Mouse (Mus musculus): ENCODE results near the gene Car9.
A peak's percentile ranks its signal among the peaks of the same experiment; 100 is the strongest.
"Not testable (repeated sequence)": the region's sequence is repeated elsewhere in the genome, so short reads cannot be mapped to it uniquely, and the experiment has no call there.

Car9 gene

DNA sequence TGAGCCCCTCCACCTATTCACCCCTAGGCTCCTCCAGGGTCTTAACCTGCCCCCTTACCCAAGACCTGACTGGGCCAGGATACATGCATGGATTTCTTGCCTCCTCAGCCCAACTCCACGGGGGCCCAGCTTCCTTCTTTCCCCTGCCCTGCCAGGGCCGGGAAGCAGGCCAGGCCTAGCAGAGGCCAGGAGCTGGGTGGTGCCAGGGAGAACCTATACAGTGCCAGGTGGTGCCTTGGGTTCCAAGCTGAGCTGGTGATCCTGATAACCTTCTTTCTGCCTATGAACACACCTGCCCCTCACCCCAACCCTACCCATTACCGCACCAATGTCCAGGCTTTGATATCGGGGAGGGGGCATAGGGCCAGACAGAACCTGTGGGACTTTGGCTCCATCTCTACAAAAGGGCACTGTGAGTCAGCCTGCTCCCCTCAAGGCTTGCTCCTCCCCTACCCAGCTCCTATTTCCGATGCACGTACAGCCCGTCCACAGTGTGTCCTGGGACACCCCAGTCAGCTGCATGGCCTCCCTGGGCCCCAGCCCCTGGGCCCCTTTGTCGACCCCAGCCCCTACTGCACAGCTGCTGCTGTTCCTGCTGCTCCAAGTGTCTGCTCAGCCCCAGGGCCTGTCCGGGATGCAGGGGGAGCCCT, at the start of gene Car9:
Gene Car9, plus strand, starts transcription at position 431 of the 650 bp plus-strand sequence.
- peak; percentile 86 for DNase-seq

DNA sequence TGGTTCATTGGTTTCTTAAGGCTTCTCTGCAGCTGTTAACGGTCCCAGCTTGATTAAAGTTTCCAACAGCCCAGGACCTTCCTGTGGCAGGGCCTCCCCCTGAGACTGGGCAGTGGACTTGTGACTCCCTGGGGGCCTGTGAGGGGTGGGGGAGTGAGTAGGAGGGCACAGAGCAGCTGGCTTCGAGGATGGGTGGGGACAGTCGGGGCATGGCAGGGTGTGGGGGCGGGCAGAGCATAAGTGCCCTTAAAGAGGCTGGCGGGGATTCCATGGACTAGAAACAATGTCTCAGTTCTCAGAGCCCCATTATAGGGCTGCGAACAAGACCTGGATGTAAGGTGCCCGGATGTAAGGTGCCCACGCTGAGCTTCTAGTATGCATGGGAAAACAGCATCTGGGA, 49.6 kb upstream of the Car9 start:
- DNase-seq, result no peak

DNA sequence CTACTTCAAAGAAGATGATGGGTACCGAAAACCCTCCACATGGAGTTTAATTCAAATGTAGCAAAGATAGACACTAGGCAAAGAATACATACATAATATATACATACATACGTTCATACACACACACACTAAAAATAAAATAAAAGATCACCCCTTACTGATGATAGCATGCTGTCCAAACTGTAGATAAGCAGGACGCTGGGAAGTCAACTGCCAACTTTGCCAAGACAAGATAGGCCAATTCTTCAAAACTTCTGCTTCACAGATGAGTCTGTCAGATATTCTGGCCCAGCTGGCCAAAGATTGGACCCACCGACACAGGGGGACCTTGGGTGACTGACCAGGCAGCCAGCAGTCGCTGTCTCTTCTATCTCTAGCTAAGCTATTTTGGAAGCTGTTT, 43.7 kb upstream of the Car9 start:
- no peak for DNase-seq

DNA sequence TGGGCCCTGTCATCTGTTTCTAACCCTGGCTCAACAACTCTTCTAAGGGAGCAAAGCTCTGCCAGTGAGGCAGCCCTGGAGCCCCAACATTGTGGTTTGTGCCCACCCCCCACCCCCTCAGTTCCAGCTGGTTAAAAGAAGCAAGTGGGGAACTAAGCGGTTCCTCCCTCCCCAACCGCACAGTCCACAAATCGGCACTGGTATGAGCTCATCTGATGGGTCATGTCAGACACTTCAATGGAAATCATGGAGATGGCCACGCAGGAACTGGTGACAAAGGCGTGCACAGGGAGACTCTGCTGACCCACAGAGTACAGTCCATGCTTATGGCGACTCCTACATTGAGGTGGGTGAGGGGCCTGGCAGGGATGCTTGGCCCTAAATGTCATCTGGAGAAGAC, 40.8 kb upstream of the Car9 start:
- no peak for DNase-seq

DNA sequence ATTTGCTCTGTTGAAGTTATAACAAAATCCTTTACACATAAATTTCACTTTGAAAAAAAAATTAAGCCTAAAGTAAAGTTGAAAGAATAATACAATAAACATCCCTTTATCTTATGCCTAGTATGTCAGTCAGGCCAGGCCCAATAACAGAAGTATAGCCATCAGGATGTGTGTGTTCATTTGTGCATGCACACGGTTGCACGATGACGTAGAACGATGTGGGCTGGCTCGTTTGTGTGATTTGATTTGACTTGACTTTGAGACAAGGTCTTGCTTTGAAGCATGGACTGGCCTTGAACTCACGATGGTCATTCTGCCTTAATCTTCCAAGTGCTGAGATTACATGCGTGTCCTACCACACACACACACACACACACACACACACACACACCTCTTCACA, 39.9 kb upstream of the Car9 start:
- DNase-seq, result no peak

DNA sequence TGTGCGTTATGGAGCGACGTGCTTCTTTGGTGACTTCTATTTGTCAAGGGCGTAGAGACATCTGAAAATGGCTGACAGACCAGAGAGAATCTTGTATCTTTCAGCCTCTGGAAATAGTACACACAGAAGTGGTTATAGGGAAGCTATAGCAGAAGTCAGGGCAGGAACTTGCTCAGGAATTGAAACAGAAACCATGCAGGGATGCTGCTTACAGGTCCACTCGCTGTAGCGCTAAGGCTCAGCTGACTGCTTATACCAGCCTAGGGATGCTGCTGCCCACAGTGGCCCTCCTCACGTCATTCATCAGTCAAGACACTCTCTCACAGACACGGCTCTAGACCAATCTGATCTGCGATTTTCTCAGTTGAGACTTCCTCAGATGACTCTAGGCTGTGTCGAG, 36.5 kb upstream of the Car9 start:
- no peak for DNase-seq

DNA sequence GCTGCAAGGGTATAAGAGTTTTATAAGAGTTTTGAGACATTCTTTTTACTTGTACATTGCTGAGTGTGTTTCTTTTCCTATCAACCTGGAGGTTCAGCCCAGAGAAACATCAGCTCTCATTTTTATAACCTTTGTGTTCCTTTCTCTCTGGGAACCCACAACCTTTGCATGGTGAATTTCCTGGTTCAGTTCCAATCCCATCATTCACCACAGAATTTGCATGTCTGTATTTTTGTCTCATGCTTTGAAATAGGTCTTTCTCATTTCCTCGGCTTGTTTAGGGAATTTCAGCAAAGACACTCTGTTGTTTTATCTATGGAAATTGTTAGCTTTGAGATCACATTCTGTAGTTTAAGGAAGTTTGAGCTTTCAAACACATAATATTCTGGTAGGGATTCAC, 33.1 kb upstream of the Car9 start:
- no peak for DNase-seq

DNA sequence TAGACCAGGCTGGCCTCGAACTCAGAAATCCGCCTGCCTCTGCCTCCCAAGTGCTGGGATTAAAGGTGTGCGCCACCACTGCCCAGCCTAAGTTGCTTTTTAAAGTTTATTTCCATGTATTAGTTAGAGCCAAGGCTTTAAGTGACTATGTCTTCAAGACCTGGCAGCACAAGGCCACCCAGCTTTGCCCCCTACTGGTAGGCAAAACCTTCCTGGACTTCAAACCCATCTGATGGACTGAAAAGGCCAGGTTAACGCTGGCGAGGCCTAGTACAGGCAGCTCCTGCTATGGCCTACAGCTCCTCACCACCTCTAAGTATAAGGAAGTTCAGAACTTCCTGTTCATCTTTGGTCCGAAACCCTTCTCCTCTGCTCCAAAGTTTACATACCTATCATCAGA, 30.2 kb upstream of the Car9 start:
- no peak for DNase-seq

DNA sequence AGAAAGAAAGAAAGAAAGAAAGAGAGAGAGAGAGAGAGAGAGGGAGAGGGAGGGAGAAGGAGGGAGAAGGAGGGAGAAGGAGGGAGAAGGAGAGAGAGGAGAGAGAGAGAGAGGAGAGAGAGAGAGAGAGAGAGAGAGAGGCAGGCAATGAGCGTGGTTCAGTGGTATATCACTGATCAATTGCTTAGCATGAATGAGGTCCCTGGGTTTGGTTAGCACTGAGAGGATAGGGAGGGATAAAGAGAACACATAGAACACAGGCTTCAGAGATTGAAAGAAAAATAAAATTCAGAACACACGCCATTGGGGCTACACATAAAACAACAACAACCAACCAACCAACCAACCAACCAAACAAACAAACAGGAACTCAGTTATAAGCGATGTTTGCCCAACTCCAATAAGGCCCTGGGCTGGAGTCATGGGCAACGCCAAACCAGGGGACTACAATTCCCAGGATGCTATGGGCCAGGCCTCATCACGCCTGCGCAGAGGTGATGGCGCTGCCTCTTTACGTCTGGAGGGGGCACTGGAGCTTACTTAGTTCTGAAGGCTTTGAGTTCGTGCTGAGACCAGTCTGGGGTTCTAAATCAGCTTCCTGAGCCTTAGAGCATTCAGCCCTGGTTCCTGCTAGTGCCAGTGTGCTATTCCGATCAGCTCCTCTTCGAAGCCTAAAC, 28.8 kb upstream of the Car9 start:
- DNase-seq, result peak; percentile 83

DNA sequence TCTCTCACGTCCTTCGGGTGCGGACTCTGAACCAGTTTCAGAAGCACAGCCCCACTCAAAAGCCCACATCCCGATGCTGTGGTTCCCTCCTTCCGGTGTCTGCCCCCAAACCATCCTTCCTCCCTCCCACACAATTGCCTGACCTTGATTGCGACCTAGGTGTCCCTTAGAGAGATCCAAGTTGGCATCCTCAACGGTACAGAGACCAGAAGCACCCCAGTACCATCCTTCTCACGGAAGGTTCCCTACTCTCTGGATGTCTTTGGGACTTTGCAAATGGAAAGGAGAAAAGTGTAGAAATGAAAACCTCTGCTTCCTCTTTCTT, 28.3 kb upstream of the Car9 start:
- DNase-seq, result no peak

DNA sequence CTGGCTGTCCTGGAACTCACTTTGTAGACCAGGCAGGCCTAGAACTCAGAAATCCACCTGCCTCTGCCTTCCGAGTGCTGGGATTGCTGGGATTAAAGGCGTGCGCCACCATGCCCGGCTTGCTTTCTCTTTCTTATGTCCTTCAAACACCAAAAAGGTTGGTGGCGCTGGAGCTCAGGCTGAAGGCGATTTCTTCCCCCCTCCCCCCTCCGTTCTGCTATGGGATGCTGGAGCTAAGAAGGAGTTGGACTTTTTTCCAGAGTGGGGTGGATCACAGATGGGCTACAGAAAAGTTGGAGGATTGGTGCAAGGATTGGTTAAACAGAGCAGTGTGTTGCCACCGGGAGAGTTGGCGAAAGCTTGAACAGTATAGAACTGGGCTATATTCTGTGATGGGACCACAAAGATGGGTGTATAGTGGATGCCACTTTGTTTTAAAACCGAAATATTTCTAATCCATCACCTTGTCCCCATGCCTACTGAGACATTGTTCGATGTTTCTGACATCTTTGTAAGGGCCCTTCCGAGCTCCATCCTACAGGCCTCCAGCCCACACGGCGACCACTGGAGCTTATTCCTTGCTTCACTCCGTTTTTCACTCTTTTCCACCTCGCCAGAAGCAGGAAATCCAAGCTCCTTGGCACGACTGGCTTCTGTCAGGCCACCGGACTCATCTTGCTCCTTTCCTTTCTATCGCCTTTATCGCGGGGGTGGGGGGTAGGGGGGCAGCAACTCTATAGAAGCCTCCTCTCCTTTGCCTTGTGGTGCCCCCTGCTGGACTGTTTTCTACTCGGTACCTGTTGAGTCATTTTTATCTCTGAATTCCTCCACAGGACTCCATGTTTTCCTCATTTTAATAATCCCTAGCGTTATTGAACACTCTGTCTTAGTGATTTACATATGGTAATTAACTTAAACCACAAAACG, 27.6 kb upstream of the Car9 start:
- DNase-seq, result no peak

DNA sequence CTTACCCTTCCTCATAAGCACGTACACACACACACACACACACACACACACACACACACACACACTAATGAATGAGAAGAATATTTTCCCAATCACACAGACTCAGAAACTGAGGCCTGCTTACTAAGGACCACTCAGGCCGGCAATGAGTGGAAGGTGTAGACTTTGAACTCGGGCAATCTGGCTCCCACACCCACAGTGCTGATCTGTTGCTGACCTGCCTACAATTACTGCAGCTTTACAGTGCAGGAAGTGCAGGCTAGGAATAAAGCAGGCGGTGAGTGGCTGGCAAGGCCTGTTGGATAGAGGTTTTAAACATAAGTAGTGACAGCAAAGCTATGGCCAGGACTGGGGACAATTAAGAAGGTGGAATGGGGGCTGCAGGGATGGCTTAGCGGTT, 25.8 kb upstream of the Car9 start:
- no peak for DNase-seq

DNA sequence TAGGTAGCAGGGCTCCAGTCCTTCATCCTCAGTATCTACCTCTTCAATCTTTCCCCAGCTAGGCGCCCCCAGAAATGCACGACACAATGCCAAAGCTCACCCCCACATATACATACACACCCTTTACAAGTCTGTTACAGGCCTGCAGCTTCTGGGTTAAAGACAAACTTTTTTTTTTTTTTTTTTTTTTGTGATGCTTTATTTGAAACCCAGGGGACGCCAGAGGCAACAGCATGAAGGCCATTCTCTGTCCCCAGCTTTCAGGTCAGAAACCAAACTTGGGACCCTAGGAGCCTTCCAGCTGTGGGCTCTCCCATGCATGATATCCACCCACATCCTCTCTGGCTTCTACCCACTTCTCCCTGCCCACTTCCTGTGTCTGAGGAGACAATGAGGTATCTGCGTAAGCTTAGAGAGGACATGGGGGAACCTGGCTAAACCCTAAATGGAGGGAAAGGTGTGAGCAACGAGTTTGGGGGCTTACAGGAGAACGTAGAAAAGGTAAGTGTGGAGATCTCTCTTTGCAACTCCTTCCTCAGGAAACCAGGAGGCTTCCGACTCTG, 24.8 kb upstream of the Car9 start:
- no peak for DNase-seq

DNA sequence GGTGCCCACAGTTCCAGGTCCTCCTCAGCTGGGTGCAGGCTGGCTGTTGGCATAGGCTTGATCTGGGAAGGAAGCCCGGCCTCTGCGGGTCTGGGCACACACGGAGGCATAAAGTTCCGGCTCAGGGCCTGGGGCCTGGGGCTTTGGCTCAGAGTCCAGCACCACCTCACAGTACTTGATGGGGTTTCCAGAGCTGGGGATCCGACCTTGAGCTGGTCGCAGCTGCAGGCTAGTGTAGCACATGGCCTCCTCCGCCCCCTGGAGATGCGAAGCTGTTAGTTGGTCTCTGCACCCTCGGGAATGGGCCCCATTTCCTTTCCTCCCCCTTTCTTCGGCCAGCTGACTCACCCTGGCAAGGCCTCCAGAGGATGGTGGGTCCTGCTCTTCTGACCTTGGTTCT, 24.2 kb upstream of the Car9 start:
- DNase-seq, result no peak

DNA sequence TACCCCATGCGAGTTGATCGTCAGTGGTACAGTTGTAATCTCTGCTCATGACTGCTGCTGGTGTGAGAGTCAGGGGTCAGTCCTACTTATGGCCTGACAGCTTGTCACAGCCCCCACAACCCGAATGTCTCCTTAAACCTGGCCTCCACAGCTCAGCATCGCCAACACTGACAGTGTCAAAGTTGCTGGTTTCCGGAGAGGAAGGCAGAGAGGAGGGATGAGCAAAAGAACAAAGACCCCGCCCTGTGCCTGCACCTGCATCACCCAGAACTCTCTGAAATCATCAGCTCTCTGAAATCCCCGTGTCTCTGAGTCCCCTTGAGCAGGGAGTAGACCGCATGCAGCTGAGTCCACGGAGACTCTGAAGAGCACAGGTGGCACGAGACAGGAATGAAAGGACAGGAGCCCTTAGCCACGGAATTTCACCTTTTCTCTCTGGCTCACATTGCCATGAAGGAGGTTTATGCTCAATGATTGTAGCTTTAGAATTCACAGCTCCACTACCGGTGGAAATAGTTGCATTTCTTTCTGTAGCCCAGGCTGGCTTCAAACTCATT, 23.2 kb upstream of the Car9 start, which contains the start of gene Sit1:
Gene Sit1, minus strand, starts transcription at position 200 of the 557 bp plus-strand sequence.
- no peak for DNase-seq

DNA sequence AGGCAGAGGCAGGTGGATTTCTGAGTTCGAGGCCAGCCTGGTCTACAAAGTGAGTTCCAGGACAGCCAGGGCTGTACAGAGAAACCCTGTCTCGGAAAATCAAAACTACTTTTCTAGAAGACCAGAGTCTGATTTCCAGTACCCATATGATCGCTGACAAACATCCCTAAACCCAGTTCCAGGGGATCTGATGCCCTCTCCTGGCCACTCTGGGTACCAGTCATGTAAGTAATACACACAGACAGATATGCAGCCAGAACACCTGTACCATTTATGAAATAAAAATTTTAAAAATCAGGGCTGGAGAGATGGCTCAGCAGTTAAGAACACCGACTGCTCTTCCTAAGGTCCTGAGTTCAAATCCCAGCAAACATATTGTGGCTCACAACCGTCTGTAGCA, 21.1 kb upstream of the Car9 start:
- DNase-seq, result not testable (repeated sequence)

DNA sequence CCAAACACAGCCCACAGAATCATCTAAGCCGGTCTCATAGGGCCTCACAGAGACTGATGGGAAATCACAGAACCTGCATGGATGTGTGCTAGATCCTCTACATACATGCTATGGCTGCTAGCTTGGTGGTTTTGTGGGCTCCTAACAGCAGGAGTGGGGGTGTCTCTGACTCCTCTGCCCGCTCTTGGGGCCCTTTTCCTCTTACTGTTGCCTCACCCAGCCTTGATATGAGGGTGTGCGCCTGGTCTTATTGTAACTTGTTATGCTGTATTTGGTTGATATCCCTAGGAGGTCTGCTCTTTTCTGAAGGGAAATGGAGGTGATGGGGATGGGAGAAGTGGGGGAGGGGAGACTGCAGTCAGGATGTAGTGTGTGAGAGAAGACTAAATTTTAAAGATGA, 17.2 kb upstream of the Car9 start:
- DNase-seq, result no peak

DNA sequence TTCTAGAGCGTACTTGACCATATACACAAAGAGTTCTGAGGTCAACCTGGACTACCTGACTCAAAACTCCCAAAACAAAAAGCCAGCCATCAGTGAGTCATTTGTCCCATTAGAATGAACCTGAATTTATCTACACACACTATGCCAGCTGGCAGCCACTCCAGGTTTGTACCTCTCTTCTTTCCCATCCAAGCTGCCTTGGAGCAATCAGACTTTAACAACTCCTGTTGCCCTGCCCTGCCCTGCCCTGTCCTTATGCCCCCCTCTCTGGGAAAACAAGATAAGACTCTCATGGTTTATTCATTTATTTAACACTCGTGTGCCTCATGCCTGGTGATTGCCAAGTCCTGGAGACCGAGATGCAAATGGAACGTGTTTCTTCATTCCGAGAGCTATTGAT, 16.0 kb upstream of the Car9 start:
- no peak for DNase-seq

DNA sequence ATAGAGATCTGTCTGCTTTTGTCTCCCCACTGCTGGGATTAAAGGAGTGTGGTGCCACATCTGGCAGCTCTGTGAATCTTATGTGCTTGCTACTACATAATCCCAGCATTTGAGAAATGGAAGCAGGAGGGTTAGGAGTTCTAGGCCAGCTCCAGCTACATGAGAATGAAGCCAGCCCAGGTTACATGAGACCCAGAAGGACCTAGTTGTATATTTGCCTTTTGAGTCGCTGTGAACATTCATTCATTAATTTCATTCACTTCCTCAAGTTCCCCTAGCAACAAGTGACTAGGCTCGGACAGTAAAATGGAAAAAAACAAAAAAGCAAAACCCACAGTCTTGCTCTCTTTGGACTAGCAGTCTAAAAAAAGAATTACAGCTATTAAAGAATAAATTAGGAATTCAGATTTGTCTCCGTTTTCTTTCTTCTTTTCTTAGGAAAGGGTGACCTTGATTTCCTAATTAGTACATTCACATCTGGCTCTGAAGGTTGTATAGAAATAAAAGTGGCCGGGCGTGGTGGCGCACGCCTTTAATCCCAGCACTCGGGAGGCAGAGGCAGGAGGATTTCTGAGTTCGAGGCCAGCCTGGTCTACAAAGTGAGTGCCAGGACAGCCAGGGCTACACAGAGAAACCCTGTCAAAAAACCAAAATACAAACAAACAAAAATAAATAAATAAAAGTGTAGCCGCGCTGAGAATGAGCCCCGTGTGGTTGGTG, 14.5 kb upstream of the Car9 start:
- no peak for DNase-seq

DNA sequence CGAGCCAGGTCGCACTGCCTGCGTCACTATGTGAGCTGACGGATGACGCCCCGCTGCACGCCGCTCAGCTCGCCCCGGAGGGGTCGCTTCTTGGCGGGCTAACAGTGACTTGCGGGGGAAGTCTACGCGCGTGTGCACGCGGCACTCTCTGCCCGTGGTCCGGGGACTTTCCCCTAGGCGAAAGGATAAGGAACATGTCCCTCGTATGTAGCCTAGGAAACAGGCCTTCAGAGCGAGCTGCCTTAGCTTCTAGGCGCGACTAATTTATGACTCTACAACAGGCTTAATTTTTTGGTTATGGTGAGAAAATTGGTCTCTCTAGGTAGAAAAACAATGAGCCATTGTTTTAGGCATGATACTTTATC, 14.0 kb upstream of the Car9 start, which contains the start of gene Ccdc107:
Gene Ccdc107, plus strand, starts transcription at position 80 of the 365 bp plus-strand sequence.
- peak; percentile 93 for DNase-seq

DNA sequence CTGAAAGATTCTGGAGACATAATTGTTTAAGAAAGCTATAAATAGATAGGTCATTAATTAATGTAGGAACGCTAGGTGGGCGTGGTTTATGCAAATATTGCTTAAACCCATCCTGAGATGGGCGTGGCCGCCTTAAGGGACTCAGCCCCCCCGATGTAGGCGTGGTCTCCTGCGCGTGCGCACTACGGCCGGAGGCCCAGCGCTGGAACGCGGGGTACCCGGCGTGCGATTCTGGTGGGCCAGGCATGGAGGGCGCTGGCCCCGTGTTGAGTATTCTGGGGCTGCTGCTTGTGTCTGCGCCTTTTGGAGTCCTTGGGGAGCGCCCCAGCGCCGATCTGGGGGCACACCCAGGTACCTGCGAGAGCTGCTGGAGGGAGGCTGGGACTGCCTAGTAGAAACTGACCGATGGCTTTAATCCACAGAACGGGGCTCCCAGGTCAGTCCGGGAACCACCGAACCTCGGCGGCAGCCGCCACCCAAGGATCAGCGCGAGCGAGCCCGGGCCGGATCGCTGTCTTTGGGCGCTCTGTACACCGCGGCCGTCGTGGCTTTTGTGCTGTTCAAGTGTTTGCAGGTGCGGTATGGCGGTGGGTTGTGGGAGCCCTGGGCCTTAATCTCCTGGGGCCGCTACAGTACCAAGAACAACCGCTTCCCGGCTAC, 13.4 kb upstream of the Car9 start:
- peak; percentile 98 for DNase-seq

DNA sequence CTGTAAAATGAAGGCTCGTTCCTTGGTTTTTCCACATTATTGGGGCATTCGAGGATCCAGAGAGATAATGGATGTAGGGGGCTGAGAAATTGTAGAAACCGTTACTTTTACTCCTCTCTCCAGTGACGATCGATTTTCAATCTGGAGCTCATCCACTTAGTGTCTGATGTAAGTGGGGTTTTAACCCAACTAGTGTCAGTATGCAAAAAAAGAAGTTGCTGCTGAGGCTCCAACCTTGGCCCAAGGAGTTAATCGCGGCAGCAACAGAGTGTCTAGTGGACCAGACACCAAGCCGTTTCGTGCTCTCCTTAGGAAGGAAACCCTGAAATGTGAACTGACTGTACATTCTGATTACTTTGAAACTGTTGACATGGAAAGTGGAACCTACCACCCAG, 12.9 kb upstream of the Car9 start:
- DNase-seq, result no peak
